Mouse (Mus musculus) right cerebral cortex, adult 2 months (tissue): Measurements from ENCODE around the gene Kcnc1.

ENCODE experiments used
- DNase-seq, 2 experiments: peaks; one replicate each; pipeline ENCODE4 v3.0.0; 2021 to 2022; ENCODE audit warnings: low spot score in 2 of 2

Kcnc1 gene

GRCm38 (mm10) chr7:46394933-46395332 lies 1.4 kb upstream of the Kcnc1 start:
- DNase-seq = no peak

- DNase-seq = peak in 1 of 2 experiments; percentile 2
Observed at GRCm38 (mm10) chr7:46395571-46395970, 726 bp upstream of the Kcnc1 start.

GRCm38 (mm10) chr7:46396928-46397731 lies 833 bp downstream of the Kcnc1 start:
- DNase-seq = peak; percentile 64 to 66

DNA sequence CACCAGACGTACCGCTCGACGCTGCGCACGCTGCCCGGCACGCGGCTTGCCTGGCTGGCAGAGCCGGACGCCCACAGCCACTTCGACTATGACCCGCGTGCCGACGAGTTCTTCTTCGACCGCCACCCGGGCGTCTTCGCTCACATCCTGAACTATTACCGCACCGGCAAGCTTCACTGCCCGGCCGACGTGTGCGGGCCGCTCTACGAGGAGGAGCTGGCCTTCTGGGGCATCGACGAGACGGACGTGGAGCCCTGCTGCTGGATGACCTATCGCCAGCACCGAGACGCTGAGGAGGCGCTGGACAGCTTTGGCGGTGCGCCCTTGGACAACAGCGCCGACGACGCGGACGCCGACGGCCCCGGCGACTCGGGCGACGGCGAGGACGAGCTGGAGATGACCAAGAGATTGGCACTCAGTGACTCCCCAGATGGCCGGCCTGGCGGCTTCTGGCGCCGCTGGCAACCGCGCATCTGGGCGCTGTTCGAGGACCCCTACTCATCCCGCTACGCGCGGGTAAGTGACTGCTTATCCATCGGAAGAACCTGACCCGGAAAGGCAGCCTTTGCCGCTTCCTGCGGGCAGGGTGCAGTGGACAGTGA lies 1.5 kb downstream of the Kcnc1 start:
- DNase-seq = peak in 1 of 2 experiments; percentile 18

- peak in 1 of 2 experiments; percentile 28 for DNase-seq
Observed at GRCm38 (mm10) chr7:46398612-46399011, 2.3 kb downstream of the Kcnc1 start.

DNA sequence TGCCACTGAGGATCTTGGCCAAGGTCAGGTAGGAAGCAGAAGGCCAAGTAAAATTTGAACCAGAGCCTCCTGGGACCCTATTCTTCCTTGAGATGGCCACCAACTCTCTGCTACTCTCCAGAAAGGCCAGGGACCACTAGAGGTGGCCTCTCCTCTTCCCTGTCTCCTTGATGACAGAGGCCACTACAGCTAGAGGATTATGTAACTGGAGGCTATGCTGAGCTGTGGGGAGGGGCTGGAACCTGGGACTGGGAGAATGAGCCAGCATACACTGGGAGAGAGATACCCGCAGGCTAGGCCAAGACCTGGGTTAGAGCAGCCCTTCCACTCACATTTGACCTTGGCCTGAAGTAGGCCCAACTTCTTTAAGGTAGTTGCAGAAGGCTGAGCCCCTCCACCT lies 3.4 kb downstream of the Kcnc1 start:
- DNase-seq = no peak

- no peak for DNase-seq
Observed at GRCm38 (mm10) chr7:46400346-46400745, 4.0 kb downstream of the Kcnc1 start.

GRCm38 (mm10) chr7:46401371-46402180 lies 5.3 kb downstream of the Kcnc1 start:
- DNase-seq = no peak

DNA sequence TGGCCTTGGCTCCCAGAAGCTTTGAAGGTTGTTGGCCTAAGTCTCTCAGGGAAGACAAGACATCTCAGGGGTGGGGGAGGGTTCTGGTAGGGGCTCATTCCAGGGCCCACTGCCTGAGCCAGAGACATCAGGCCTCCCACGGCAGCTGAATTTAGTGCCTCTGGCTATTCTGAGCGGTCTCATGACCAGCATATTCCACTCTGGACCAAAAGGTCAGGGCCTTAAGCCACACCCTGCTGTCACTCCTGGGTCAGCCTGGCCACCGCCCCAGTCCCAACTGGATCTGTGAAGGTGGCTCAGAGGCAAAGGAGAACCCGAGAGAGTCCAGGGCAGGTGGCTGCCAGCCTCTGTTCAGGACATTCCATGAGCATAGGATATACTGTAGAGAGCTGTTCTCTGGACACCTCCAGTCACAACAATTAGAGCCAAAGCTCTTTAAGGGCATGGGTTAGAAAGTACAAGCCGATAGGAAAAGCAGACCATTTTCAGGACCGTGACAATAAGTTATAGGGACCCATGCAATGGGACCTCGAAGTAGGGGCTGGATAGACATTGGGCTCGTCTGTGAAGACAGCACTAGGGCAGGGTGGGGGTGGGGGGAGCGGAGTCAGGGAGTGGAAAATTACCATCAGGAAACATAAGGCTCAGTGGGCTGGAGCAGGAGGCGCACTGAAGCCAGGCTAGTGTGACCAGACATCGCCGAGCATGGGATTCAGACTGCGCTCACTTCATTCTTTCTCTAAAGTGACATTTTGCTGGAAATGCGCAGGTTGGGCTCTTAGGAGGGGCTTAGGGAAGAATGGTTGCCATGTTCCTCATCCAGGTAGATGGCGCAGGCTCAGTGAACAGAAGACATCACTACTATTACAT lies 7.6 kb downstream of the Kcnc1 start:
- DNase-seq = no peak

- no peak for DNase-seq
Observed at GRCm38 (mm10) chr7:46404756-46405155, 8.5 kb downstream of the Kcnc1 start.

DNA sequence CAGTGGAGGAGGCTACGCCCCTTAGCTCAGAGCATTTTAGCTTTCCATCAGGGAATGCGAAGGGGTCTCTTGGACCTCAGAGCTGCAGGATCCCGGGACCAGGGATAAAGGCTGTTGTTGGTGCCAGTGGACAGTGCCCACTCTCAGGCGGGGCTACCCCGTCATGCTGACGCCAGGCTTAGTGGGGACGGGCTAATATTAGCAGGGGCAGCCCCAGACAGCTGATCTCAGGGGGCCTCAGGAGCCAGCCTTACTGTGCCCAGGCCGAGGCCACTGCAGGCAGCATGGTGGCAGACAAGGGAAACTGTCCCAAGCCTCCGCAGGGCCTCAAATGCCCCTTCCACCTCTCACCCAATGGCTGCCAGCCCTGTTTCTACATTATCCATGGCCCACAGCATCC lies 12.3 kb downstream of the Kcnc1 start:
- DNase-seq = no peak

- DNase-seq = no peak
Observed at GRCm38 (mm10) chr7:46409204-46409789, 13.0 kb downstream of the Kcnc1 start.

GRCm38 (mm10) chr7:46410727-46411126 lies 14.4 kb downstream of the Kcnc1 start:
- no peak for DNase-seq

DNA sequence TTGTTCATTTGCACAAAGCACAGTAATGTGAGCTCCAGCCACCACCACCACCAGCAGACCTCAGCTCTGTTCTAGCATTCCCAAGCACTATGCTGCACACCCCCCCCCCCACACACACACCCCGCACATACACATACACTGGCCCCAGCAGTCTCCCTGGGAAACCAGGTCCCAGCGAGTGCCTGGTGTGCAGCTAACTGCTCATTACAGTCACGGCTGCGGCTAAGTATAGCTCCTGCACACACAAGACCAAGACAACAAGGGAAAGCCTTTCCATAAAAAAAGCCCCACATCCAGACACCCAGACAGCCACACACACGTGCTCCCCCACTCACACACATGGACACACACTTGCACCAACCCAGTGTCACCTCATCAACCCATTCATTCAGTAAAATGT lies 16.5 kb downstream of the Kcnc1 start:
- no peak for DNase-seq

- DNase-seq = no peak
Observed at GRCm38 (mm10) chr7:46413959-46414725, 17.8 kb downstream of the Kcnc1 start.

DNA sequence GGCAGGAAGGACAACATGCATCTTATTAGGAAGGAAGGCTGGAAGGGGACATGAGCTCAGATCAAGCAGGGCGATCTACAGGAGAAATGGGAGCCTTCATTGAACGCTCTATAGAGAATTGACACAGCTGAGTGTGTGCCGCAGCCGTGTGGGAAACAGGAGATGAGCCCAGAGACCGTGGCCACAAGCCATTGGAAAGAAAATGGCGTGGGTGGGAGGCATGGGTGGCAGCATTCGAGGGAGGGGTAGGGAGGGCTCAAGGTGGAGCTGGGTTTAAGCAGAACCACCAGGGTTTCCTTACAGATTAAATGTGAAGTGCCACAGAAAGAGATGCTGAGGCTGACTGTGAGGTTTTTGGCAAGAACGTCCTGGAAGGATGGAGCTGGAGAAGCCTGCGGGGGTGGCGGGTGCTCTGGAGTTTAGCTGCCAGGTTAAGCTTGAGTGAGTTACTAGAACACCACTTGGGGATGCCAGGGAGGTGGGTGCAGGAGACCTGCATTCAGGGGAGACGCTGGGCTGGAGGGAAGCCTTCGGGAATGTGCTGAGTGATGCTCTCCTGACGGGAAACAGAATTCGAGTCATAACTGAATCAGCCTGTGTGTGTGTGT lies 19.6 kb downstream of the Kcnc1 start:
- peak; percentile 46 to 56 for DNase-seq

DNA sequence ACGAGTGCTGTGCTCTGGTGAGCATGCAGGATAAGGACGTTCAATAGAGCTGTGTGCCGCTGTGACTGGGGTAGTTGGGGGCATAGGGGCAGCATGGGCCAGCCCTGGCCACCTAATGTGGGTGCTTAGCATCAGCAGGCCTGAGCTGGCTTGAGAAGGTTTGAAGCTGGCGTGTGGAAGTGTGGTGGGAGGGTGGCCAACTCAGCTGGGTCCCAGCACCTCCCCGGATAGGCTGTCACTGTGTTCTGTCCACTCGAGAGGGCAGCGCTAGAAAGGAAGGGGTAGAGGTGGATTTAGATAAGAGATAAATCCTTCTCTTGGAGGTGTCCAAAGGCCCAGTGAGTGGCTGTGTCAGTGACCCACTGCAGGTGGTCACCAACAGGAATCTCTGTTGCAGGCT lies 21.2 kb downstream of the Kcnc1 start:
- no peak for DNase-seq

DNA sequence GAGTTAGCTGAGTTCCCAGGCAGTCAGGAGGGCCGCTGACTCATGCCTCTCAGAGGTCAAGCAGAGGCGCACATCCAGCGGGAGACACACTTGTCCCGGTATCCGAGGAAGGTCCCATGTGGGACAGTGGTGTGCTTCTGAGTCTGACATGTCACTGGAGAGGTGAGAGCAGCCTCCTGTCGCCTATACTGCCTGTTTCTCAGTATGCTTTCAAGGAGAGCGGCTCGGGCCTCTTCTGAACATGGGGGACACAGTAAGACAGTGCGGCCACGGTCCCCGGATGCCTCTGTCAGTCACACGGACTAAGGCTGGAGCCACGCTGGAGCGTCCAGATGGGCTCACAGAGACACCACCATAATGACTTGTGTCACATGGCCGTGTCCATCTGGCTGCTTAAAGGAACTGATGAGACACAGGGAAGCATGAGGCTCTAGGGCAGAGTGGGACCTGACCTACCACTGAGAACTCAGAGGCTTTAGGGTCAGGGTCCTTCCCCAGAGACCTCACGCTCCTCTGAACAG lies 21.9 kb downstream of the Kcnc1 start:
- no peak for DNase-seq

- peak; percentile 54 to 59 for DNase-seq
Observed at GRCm38 (mm10) chr7:46421535-46421934, 25.2 kb downstream of the Kcnc1 start.
